Mouse (Mus musculus): ENCODE measurements around the gene Slc25a21.

DNA sequence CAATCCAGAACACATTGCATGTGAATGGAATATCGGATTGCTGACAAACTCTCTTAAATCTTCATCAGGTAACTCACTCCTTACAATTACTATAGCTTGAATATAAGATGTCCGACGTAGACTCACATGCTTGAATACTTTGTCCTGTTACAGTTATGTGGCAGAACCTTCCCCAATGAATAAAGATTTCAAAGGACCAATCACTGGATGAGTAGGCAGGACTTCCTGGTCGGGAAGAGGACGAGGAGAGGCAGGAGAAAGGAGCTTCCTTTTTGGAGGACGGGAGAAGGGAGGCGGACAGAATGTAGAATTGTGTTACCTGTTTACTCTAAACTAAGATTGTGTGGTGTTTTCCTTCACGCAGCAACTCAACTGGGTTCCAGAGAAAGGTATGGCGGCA lies 29.1 kb upstream of the Slc25a21 start:
- TF ChIP-seq CTCF (IDR thresholded peaks at IDR 0.05; ENCODE audit: low read depth, low read length) (no peak), POLR2A (IDR thresholded peaks at IDR 0.05; ENCODE audit: borderline replicate concordance, low read depth, low read length) (no peak)
